Mouse (Mus musculus): ENCODE data around the gene Shisal2a.

- TF ChIP-seq POLR2AphosphoS2 (IDR thresholded peaks at IDR 0.05; ENCODE audit: low read depth, low read length) (no peak), TCF12 (IDR thresholded peaks at IDR 0.05; ENCODE audit: low read depth, low read length) (no peak), KAT2A (IDR thresholded peaks at IDR 0.05; ENCODE audit: insufficient replicate concordance, low read length) (no peak), UBTF (IDR thresholded peaks at IDR 0.05; ENCODE audit: low read depth, low read length) (no peak), CTCF (conservative IDR thresholded peaks at IDR 0.05 in 1 of 2, IDR thresholded peaks at IDR 0.05 in 1 of 2; ENCODE audit: low read depth in 2 of 2, low read length in 2 of 2) (no peak), MAX (IDR thresholded peaks at IDR 0.05; ENCODE audit: low read length) (no peak), SIN3A (IDR thresholded peaks at IDR 0.05; ENCODE audit: low read length) (no peak), POLR2A (IDR thresholded peaks at IDR 0.05; ENCODE audit: low read depth, low read length) (no peak), EP300 (IDR thresholded peaks at IDR 0.05; ENCODE audit: low read length) (no peak), ZKSCAN1 (IDR thresholded peaks at IDR 0.05; ENCODE audit: borderline replicate concordance, low read depth, low read length) (no peak), USF1 (IDR thresholded peaks at IDR 0.05; ENCODE audit: low read depth, low read length) (no peak), TBP (conservative IDR thresholded peaks at IDR 0.05; ENCODE audit: low read depth, low read length) (no peak), NRF1 (IDR thresholded peaks at IDR 0.05; ENCODE audit: low read depth, low read length) (no peak)
Measured at GRCm38 (mm10) chr4:108405766-108406137, 22.6 kb upstream of the Shisal2a start.

All from CH12.LX (cell line).